Mouse (Mus musculus) gastrocnemius, postnatal 4 days (tissue): Measurements from ENCODE around the gene Arhgap27. TPM values are rescaled to one million over a fixed set of nuclear protein-coding genes. Genes with fewer than 3 reads are reported as not detected.

ENCODE experiments used
- DNase-seq, 2 experiments: peaks; one replicate each; pipeline ENCODE4 v3.0.0; 2021 to 2022; ENCODE audit warnings: low spot score in 2 of 2, mixed read lengths in 2 of 2
- total RNA-seq, 2 experiments: library from RNA; stranded (reverse); gene quantifications; 2 replicates each; pipeline ENCODE4 v1.2.3; 2021

Arhgap27 gene
- total RNA-seq, 2 experiments from 2014 or later, result 11.7 to 12.2 TPM

DNA sequence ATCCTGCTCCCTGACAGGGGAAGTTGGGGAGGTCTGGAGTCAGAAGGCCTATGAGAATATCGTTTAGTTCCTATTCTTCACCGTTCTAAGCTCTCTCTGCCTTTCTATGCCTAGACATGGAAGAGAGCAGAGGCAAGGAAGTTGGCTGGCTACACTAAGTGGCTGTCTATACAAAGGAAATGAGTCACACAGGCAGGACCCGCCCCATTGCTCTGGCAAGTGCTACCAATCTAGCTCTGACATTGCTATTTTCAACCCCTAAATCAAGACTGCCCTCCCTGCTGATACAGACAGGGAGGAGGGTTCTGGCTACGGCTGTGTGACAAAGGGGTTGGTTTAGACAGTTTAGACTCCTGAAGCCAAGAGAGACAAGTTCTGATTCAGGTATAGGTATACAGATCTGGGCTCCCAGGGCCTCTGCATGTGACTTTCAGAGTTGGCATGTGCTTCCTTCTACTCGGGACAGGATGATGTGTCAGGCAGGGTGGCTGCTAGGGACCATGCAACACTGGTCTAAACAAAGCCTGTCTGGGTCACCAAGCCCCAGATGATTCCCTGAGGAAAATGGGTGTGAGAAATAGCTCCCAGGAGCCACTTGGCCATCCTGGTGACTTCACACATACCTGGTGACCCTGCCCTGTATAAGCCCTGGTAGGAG lies 18.6 kb upstream of the Arhgap27 start:
- DNase-seq, result peak in 1 of 2 experiments; percentile 40

DNA sequence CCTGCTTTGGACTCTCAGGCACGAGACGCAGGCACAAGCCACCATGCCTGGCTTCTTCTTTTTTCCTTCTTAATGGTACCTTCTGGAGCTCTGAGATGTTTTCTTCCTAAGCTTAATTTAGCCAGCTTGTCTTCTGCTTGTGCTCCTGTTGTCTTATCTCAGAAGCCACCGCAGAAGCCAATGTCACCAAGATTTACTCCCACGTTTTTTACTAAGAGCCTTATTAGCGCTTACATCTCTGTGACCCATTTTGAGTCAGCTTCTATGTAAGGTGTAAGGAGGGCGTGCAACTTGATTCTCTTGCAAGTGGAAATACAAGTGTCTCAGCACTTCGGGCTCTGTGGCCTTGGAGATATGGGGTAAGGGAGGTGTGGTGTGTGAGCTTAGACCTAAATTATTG lies 18.0 kb upstream of the Arhgap27 start:
- DNase-seq, result no peak

DNA sequence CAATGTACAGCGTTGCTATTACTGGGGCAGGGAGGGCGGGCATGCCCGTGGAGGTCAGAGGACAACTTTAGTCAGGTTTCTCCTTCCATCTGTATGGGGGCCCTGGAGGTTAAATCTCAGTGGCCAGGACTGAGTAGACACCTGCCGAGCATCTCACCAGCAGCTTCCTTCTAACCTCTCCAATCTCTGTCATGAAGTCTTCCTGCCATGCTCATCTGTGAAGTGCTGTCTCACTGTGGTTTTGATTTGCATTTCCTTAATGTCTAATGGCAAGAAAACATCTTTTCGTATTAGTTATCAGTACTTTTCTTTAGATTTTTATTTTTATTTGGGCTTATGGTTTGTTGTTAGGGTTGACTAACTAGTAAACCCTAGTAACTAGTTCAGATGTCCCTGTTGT lies 17.0 kb upstream of the Arhgap27 start:
- no peak for DNase-seq

DNA sequence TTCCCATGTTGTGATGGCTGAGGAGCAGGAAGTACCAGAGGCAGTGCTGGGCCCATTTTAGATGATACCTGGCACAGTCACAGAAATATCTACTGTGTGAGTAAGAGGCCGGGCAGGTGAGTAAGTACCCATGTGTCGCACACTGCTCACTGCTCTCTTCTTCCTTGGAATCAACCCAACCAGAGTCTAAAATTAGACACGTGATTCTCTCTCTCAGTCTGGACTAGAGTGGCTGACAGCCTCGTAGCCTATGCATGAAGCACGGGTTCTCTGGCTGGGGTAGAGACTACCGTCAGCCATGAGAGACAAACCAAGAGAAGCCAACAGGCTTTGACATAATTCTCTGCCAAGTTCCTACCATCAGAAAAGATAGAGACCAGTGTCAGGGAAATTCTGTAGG lies 14.8 kb upstream of the Arhgap27 start:
- no peak for DNase-seq

DNA sequence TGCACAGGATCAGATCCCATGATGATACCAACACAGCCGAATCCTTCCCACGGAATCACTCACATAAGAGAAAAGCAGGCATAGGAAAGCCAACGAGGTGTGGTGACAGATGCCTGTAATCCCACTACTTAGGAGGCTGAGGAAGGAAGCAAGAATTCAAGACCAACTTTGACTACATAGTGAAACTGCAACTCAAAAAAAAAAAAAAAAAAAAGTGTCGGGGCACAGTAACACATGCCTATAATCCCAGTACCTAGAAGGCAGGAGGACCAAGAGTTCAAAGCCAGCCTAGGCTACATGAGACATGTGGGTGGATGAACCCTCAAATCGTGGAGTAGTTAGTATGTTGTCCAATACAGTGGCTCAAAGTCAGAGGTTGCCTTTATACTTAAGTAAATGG lies 12.3 kb upstream of the Arhgap27 start:
- no peak for DNase-seq

DNA sequence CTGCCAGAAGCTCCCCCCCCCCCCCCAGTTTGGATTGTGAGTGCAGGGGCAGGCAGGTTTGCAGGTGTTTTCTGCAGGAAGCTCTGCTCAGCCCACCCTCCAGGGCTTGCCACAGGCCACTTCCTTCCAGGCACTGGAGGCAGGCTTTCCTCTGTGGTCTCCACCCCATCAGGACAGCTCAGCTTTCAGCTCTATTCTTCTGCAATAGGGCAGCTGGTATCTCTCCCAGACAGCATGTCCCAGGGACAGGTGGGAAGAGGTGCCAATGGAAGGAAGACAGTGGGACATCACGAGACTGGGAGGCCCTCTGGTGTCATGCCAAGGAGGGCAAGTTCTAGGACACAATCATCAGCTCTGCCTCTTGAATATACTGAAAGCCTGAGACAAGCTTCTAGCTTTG lies 11.8 kb upstream of the Arhgap27 start:
- DNase-seq, result no peak

DNA sequence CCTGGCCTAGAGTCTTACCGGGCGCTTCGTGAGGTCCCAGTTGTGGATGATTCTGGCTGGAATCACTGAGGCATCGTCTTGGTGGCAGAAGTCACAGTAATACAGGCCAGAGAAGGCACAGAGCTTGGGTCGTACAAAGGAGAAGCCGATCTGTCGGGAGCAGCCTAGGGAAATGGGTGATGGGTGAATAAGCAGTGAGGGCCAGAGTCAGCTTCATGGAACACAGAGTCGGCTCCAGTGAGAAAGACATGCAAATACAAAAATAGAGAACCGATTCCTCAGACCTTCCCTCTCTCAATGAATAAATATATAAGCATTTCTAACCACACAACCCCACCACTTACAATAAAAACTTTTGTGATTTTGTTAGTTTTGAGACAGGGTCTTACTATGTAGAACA lies 10.4 kb upstream of the Arhgap27 start:
- DNase-seq, result no peak

DNA sequence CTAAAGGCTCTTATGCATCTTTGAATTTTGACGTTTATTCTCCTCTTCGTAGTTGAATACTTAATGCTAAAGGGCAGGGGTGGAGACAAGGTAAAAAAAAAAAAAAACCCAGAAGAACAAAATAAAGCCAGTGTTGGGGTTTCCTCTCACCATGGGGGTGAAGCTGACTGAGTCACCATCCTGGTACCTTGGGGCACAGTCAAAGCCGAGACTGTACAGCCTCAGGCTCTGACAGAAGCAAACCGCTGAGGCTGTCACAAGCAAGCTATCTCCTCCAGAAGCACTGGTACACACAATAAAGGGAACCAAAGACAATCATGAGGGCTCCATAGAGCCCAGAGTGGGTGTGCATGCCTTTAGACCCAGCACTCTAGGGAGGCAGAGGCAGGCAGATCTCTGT lies 9.1 kb upstream of the Arhgap27 start:
- DNase-seq, result no peak

DNA sequence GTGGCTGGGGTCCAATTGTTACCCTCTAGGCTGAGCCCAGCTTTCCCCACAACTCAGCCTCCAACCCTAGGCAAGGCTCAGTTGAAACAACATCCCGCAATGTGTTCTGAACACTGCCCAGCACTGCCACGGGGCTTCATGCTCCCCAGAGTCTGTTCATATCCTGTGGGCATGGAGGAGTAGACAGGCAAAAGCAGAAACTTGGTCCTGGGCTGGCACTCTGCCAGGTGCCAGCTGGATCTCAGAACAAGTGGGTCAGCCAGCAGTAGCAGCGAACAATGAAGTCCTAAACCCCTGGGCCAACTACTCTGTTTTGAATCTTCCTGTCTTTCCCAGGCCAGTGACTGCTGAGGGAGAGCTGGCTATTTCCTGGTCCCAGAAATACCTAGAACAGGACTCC lies 8.6 kb upstream of the Arhgap27 start:
- DNase-seq, result no peak

DNA sequence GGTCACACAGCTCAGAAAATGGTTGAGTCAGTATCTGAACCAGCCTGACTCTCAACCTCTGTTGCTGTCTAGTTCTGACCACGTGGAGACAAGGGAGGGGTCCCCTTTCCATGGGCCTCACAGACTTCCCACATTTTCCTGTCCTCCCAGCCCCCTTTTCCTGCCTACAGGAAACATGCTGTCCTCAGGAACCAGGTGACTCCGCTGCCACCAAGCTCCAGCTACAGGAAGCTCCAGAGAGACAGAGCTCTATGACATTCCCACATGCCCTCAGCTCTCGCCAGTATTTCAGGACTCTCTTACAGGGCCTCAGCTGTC lies 7.7 kb upstream of the Arhgap27 start:
- no peak for DNase-seq

DNA sequence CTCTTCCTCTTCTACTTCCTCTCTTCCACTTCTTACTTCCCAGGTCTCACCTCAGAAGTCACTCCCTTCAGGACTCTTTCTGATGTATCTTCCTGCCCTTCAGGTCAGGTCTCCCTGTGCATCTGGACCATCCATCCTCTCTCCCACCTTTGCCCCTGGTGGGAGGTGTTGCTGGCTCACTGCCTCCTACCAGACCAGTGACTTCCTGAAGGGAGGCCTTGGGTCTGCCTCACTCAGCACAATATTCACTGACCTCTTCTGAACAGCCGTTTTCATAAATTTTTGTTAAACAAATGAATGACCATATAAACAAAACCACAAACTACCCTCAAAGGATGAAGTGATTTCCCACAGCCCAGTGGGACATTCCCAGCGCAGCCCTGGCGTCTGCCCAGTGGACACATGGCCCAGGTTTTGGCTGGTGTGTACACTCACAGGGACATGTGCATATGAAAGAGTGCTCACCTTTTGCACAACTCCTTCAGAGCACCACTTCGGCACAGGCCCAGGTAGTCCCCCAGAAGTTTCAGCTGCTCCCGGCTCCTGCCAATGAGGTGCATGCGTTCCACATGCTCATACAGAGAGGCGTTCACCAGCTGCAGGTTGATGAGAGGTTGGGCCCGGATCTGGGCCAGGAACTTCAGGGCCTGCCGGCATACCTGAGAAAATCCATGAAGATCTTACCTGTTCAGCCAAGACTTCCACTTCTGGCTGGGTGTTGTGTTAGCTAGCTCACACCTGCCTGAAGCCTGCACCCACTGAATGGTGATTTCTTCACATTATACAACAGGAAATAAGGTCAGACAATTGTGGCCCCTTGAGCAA lies 7.1 kb upstream of the Arhgap27 start:
- DNase-seq, result no peak

DNA sequence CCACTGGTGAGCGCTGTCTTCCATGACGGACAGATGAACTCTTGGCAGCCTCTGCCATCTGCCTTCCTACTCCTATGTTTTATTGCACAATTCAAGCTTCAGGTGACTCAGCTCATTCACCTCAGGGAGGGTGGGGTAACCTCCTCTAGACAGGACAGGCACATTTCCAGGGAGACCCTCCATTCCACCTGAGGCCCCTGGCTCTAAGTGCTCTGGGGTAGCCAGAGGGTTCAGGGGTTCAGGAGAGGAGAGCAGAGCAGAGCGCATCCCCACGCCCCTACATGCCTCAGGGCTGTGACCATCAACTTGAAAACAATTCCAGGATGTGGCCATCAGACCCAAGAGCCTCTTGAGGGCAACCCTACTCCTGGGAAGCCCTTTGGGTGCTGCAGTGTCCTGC lies 2.0 kb upstream of the Arhgap27 start:
- no peak for DNase-seq

DNA sequence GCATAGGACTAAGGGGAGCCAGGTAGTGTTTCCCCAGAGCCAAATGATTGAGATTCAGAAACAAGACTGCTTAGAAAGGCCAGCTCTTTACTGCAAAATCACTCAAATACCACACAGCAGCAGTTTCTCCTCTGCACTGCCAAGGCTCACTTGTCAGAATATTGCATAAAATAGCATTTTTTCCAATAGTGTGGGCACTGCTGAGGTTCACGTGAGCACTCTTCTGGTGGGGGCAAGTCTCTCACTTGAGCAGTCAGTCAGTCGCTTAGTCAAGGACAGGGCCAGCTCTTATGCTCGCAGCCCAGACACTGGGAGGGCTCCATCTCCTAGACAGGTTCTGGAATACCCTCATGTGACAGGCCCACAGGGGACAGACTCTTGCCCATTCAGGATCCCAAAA lies 1.5 kb upstream of the Arhgap27 start:
- no peak for DNase-seq

DNA sequence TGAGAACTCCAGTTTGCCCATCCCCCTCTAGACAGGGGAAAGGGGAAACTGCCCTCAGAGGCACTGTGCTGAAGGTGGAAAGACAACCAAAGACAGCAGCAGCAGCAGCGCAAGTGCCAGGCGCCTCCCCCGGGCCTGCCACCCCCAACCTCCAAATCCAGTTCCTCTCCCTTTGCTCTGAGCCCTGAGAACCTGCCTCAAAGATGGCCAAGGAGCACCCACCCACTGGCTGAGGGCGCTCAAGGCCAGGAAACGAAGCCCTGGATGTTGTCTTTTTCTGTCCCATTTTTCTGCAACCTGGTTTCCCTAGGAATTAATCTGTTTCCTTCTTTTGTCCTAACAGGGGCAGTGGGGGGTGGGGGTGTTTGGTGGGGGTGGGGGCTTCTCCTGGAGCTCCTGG lies 843 bp upstream of the Arhgap27 start:
- DNase-seq, result no peak

DNA sequence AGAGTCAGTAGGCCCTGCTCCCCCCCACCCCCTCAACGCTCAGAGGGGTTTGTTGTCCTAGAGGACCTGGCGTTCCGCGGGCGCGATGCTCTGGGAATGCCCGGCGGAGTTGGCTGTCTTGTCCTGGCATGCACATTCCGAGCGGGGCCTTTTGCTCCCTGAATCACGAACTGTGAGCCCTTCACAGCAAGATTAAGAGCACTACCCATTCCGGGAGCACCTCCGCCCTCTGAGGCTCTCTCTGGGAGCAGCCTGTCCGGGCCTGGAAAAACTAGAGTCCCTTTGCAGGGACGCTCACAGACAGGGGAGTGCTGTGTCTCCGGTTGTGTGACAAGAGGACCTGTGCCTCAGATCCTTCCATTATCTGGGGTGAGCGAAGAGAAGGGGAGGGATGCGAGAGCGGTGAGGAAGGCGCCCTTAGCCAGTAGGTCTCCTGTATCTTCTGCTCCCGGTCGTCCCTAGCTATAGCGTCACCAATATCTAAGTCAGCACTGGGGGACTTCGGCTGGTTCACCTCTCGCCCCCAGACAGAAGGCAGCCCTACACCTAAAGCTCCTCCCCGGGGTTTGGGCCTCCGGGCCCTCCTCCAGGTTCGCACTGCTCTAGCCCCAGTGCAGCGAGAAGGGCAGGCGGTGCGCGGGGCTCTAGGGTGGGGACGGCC lies 841 bp downstream of the Arhgap27 start:
- no peak for DNase-seq

DNA sequence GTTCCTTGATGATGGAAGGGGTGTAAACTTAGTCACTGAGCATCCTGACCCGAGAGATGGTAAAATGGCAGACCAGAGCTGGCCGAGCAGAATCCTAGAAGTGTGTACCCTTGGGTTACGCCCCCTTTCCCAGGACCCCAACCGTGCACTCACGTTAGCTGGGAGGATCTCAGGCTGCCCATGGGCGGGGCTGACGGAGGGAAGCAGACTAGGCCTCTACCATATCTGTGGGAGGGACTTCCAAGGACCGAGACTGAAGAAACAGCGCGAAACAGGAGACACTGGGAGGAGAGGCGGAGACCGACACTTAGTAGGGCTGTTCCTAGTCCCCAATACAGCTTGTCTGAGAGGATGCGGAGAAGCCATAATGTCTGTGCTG lies 1.4 kb downstream of the Arhgap27 start:
- no peak for DNase-seq

DNA sequence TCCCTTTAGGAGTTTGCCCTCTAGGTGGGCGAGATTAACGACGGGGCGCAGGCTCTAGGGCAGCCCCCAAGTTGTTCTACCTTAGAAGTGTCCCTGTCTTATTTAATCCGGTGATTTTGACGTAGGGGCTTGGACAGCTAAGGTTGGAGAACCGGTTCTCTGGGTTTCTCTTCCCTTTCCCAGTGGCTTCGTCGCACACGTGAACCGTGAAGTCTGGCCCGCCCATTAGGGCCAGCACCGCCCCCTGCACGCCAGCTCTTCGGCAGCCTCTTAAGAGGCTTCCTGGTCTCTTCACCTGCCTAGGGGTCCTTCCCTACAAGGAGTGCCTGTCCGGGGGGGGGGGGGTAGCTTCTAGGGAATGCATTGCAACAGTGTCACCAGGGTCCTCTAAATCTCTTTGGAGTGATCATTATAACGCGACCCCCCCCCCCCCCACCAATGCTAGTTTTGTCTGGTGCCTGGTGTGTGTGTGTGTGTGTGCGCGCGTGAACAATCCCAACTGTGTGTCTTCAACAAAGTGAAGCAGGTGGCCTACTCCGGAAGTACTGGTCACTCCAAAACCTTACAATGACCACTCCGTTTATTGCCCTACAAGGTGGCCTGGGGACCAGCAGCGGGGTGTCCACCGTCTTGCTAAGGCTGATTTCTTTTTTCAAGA lies 2.0 kb downstream of the Arhgap27 start:
- DNase-seq, result no peak

DNA sequence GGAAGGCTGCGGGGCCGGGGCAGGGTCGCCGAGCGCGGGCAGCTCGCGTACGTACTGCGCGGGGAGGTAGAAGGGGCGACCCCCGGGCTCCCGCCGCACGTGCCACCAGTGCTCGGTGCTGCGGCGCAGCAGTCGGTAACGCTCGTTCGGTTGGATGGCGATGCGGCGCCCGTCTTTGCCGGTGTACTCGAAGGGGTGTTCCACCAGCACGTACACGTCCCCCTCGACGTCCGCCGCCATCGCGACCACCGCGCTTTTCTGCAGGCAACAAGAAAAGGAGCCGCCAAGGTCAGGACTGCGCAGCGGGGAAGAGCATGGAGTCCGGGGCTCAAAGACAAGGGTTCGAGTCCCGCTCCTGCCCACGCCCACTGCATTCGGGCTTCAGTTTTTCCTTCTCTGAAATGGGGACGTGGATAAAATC lies 2.8 kb downstream of the Arhgap27 start:
- peak in 1 of 2 experiments; percentile 41 for DNase-seq

DNA sequence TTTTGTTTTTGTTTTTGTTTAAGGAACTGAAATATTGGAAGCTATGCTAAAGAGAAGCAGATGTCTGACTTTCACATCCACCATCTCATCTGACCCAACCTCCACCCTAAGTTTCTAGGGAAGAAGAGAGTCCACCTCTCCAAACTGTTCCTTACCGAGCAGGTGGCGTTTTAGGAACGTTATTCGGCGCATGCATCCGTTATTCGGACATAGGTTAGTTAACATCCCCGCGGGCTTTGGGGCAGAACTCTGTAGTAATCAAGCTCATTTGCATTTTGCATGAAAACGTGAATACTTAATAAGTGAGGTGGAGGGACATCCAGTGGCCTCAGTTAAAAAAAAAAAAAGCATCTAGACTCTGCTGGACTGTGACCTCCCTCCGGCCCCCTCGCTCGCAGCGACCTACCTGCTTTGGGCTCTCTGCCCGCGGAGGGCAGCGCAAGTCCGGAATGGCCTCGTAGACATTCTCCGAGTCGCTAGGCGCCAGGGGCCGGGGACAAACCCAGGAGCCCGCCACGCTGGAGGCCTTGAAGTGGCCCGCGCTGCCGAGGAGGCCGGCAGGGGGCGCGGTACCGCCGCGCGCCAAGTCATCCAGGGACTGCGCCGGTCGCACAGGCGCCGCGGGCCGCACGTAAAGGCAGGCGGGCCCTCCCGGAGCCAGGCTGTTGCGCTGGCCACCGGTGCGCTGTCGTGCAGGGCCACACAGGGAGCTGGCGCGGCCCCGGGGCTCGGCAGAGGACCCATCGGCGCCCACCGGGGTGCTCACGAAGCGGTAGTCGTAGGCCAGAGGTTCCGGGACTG lies 3.5 kb downstream of the Arhgap27 start:
- peak; percentile 80 to 83 for DNase-seq

DNA sequence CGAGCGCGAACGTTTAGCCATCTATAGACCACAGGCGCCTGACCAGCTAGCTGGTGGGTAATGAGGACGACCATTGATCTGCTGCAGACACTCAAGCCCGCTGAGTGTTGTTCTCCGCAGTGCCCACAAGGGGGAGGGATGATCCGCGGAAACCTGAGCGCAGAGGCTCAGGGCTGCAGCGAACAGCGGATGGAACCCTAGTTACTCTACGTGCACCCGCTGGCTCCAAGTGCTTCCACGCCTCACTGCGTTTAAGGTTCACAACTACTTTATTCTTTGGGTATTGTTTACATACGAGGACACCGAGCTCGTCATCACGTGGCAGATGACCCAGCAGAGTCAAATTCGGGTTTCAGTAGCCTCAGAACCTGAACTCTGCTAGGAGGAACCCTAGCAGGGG lies 4.4 kb downstream of the Arhgap27 start:
- DNase-seq, result peak; percentile 40 to 66

DNA sequence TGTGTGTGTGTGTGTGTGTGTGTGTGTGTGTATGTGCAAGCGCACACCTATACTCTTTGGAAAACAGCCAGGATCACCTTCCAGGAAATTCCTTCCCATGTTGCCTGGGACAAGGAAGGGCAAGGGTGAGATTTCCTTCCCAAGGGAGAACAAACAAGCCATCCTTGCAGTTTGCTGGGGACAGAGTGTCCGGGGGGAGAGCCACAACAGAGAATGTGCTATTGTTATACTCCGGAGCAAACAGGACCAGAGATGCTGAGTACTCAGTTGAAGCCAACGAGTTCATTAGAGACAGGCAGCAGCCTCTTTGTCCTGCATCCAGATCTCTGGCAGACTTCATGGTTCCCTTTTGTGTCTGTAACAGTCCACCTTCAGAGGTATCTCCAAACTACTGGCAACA lies 5.2 kb downstream of the Arhgap27 start:
- no peak for DNase-seq
